Mouse (Mus musculus) B cell, adult (primary cell): ENCODE results near the gene Aaas. TPM values are rescaled to one million over a fixed set of nuclear protein-coding genes. Genes with fewer than 3 reads are reported as not detected.

Source experiments
- total RNA-seq: library from RNA; stranded (reverse); gene quantifications from 4 replicates; pipeline ENCODE4 v1.2.4, GENCODE M21; 2023; ENCODE audit not compliant: inconsistent age

The Aaas gene
- total RNA-seq = 60.2 to 71.7 TPM (median 65.2 TPM) in 4 replicates

GRCm38 (mm10) chr15:102350138-102350941 lies at the start of gene Aaas:
Gene Aaas, minus strand, starts transcription at chr15:102350771.

GRCm38 (mm10) chr15:102366733-102367344 lies 16.3 kb upstream of the Aaas start, which contains the start of gene Sp7:
Gene Sp7, minus strand, starts transcription at chr15:102367182.

GRCm38 (mm10) chr15:102331610-102332015 lies 19.0 kb downstream of the Aaas start, which contains the start of gene Myg1:
Gene Myg1, plus strand, starts transcription at chr15:102331709.

DNA sequence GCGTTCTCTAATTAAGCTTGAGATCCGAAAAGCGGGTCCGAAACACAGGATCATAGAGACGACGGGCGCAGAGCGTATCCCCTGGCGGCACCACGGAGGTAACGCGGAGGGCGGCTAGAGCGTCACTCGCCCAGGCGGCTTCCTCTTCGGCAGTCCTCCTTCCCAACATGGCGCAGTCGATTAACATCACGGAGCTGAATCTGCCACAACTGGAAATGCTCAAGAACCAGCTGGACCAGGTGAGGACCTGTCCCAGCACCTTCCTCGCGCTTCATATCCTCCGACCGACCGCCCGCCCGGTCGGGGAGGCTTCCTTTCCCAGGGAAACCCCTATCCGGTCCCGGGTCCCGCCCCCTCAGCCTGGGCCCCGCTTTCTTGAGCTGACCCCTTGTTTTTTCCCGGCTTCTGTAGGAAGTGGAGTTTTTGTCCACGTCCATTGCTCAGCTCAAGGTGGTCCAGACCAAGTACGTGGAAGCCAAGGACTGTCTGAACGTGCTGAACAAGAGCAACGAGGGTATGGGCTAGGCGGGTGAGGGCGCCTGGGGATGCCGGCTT lies 24.5 kb downstream of the Aaas start, which contains the start of gene Pfdn5:
TSS of gene Pfdn5 (plus strand) at position 95 of the 555 bp plus-strand sequence.

GRCm38 (mm10) chr15:102295633-102296367 lies 54.8 kb downstream of the Aaas start, which contains the start of gene Espl1:
Gene Espl1, plus strand, starts transcription at chr15:102296266.

Other genes with a start within 250 kb of the Aaas start
- gene Spryd3, start 214.5 kb downstream of the Aaas start, total RNA-seq = 32.5 to 42.3 TPM (median 36.8 TPM) in 4 replicates
- gene Igfbp6, start 206.4 kb downstream of the Aaas start, total RNA-seq = 0.45 to 0.96 TPM (median 0.67 TPM) in 3 of 4 replicates, not detected in the other
- 0.32 to 0.39 TPM in 2 of 4 replicates, not detected in the others for gene Soat2, start 200.2 kb downstream of the Aaas start, total RNA-seq
- gene Zfp740, start 147.5 kb downstream of the Aaas start, total RNA-seq = 124 to 135 TPM (median 129 TPM) in 4 replicates
- gene Csad, start 146.0 kb downstream of the Aaas start, total RNA-seq = 25.7 to 32.5 TPM (median 28.9 TPM) in 4 replicates
- 156 to 194 TPM (median 184 TPM) in 4 replicates for gene Itgb7, start 118.8 kb downstream of the Aaas start, total RNA-seq
- gene Rarg, start 93.3 kb downstream of the Aaas start, total RNA-seq = 0.18 to 0.48 TPM (median 0.30 TPM) in 4 replicates
- not detected in 4 replicates for gene Gm9918, start 80.2 kb downstream of the Aaas start, total RNA-seq
- 29.3 to 35.7 TPM (median 32.0 TPM) in 4 replicates for gene Mfsd5, start 71.3 kb downstream of the Aaas start, total RNA-seq
- gene Espl1, start 54.5 kb downstream of the Aaas start, total RNA-seq = 1.1 to 3.4 TPM (median 1.9 TPM) in 4 replicates
- 474 to 547 TPM (median 525 TPM) in 4 replicates for gene Pfdn5, start 24.7 kb downstream of the Aaas start, total RNA-seq
- 45.9 to 63.6 TPM (median 58.0 TPM) in 4 replicates for gene Myg1, start 19.1 kb downstream of the Aaas start, total RNA-seq
- gene Sp7, start 16.4 kb upstream of the Aaas start, total RNA-seq = not detected in 4 replicates
- gene Sp1, start 55.4 kb upstream of the Aaas start, total RNA-seq = 147 to 196 TPM (median 158 TPM) in 4 replicates
- 0.29 to 4.4 TPM (median 2.5 TPM) in 4 replicates for gene Amhr2, start 94.6 kb upstream of the Aaas start, total RNA-seq
- 93.8 to 109 TPM (median 102 TPM) in 4 replicates for gene Prr13, start 108.3 kb upstream of the Aaas start, total RNA-seq
- 695 to 793 TPM (median 756 TPM) in 4 replicates for gene Pcbp2, start 119.8 kb upstream of the Aaas start, total RNA-seq
- gene Gm10337, start 153.0 kb upstream of the Aaas start, total RNA-seq = 9.8 to 23.4 TPM (median 22.2 TPM) in 3 of 4 replicates, not detected in the other
- 0.72 to 1.7 TPM (median 0.99 TPM) in 4 replicates for gene Map3k12, start 166.3 kb upstream of the Aaas start, total RNA-seq
- gene Tarbp2, start 167.4 kb upstream of the Aaas start, total RNA-seq = 41.2 to 56.9 TPM (median 44.9 TPM) in 4 replicates
- 10.3 to 27.3 TPM (median 19.1 TPM) in 4 replicates for gene Npff, start 174.2 kb upstream of the Aaas start, total RNA-seq